Mouse (Mus musculus) limb, embryonic 15.5 days (tissue): Measurements from ENCODE around the gene Dusp27. TPM values are rescaled to one million over a fixed set of nuclear protein-coding genes. Genes with fewer than 3 reads are reported as not detected.
A peak's percentile ranks its signal among the peaks of the same experiment; 100 is the strongest.

ENCODE experiments used
- ATAC-seq: fragments of 200-750 bp; cut with Nextera tagmentation; 2 replicates; pipeline ENCODE4 v1.8.0; 2017; ENCODE audit warnings: low read depth, moderate TSS enrichment; ENCODE audit not compliant: insufficient number of reproducible peaks, low FRiP score, low TSS enrichment
- H3K27ac ChIP-seq: fragments of 300-500 bp; sonication (generic); 2 replicates; pipeline ENCODE4 v1.5.1; 2015; ENCODE audit warnings: moderate library complexity, mild to moderate bottlenecking, inconsistent platforms
- H3K27me3 ChIP-seq: fragments of 300-500 bp; sonication (generic); 2 replicates; pipeline ENCODE4 v1.6.1; 2015; ENCODE audit warnings: inconsistent platforms
- H3K36me3 ChIP-seq: fragments of 300-500 bp; sonication (generic); 2 replicates; pipeline ENCODE4 v1.6.1; 2015; ENCODE audit warnings: inconsistent platforms
- H3K4me1 ChIP-seq: fragments of 300-500 bp; sonication (generic); 2 replicates; pipeline ENCODE4 v1.6.1; 2015; ENCODE audit warnings: inconsistent platforms
- H3K4me2 ChIP-seq: fragments of 300-500 bp; sonication (generic); 2 replicates; pipeline ENCODE4 v1.6.1; 2015; ENCODE audit warnings: mild to moderate bottlenecking, inconsistent platforms
- H3K4me3 ChIP-seq: fragments of 300-500 bp; sonication (generic); 2 replicates; pipeline ENCODE4 v1.5.1; 2015; ENCODE audit warnings: mild to moderate bottlenecking, inconsistent platforms
- H3K9ac ChIP-seq: fragments of 300-500 bp; sonication (generic); 2 replicates; pipeline ENCODE4 v1.6.1; 2015; ENCODE audit warnings: inconsistent platforms
- H3K9me3 ChIP-seq: fragments of 300-500 bp; sonication (generic); 2 replicates; pipeline ENCODE4 v1.6.1; 2016; ENCODE audit warnings: inconsistent platforms
- WGBS: fragments of 180-500 bp; shearing (Covaris S2); methylation state at CpG from one replicate; pipeline ENCODE4 v1.1.7; 2015; 5-methylcytosine and 5-hydroxymethylcytosine counted together
- polyA plus RNA-seq: library from polyadenylated mRNA; unstranded; fragments of >200 nt; fragmentation: Nextera tagmentation; extraction: Ambion mirVana; gene quantifications from 2 replicates; pipeline ENCODE4 v1.2.1, GENCODE M21; 2015

Dusp27 gene
- polyA plus RNA-seq, 1 experiment from 2014 or later, result 6.0 TPM

- Histone ChIP-seq H3K27ac (no peak overlapping the region), H3K27me3 (no peaks in the 10 kb centered on the region), H3K4me1 (peaks cover 11% of the 10 kb centered on the region), H3K9ac (no peak overlapping the region), H3K4me2 (no peak overlapping the region), H3K36me3 (no peaks in the 10 kb centered on the region), H3K9me3 (no peaks in the 10 kb centered on the region), H3K4me3 (no peak overlapping the region)
- 86% methylated on average over 8 of the region's 8 CpGs for WGBS
- no peak for ATAC-seq
Observed at GRCm38 (mm10) chr1:166123751-166124150, 4.0 kb downstream of the Dusp27 start.

- H3K4me1 ChIP-seq, result peaks cover 13% of the 10 kb centered on the region
- H3K27ac ChIP-seq, result no peak overlapping the region
- no peaks in the 10 kb centered on the region for H3K9me3 ChIP-seq
- no peak overlapping the region for H3K4me3 ChIP-seq
- 94% methylated on average over 1 of the region's 1 CpGs for WGBS
- H3K36me3 ChIP-seq, result no peaks in the 10 kb centered on the region
- no peak for ATAC-seq
- no peaks in the 10 kb centered on the region for H3K27me3 ChIP-seq
- H3K4me2 ChIP-seq, result no peak overlapping the region
- H3K9ac ChIP-seq, result no peak overlapping the region
Observed at GRCm38 (mm10) chr1:166123045-166123444, 4.7 kb downstream of the Dusp27 start.

GRCm38 (mm10) chr1:166122114-166122513 lies 5.6 kb downstream of the Dusp27 start:
- ATAC-seq, result no peak
- H3K27ac ChIP-seq, result no peak overlapping the region
- WGBS, result 74% methylated on average over 7 of the region's 7 CpGs
- no peak overlapping the region for H3K9ac ChIP-seq
- no peaks in the 10 kb centered on the region for H3K36me3 ChIP-seq
- H3K4me2 ChIP-seq, result no peak overlapping the region
- peaks cover 9% of the 10 kb centered on the region; the same call in 1 of the 2 replicates for H3K4me1 ChIP-seq
- H3K27me3 ChIP-seq, result no peaks in the 10 kb centered on the region
- H3K9me3 ChIP-seq, result no peaks in the 10 kb centered on the region
- H3K4me3 ChIP-seq, result no peak overlapping the region

- Histone ChIP-seq H3K9me3 (no peaks in the 10 kb centered on the region), H3K4me1 (peaks cover 5% of the 10 kb centered on the region; the same call in 1 of the 2 replicates), H3K9ac (no peak overlapping the region), H3K36me3 (no peaks in the 10 kb centered on the region), H3K27ac (no peak overlapping the region), H3K4me3 (0 out of 2 replicates have a peak overlapping the region, but pooled peaks have one; percentile 3), H3K4me2 (peak overlapping the region; percentile 31; the same call in 1 of the 2 replicates), H3K27me3 (no peaks in the 10 kb centered on the region)
- 15% methylated on average over 13 of the region's 13 CpGs for whole genome bisulfite sequencing
- no peak for ATAC-seq
Observed at GRCm38 (mm10) chr1:166117866-166118639, 9.7 kb downstream of the Dusp27 start.

GRCm38 (mm10) chr1:166115719-166116118 lies 12.0 kb downstream of the Dusp27 start:
- Histone ChIP-seq H3K9me3 (no peaks in the 10 kb centered on the region), H3K9ac (no peak overlapping the region), H3K27me3 (no peaks in the 10 kb centered on the region), H3K27ac (no peak overlapping the region), H3K4me2 (no peak overlapping the region), H3K4me1 (peaks cover 5% of the 10 kb centered on the region; the same call in 1 of the 2 replicates), H3K4me3 (no peak overlapping the region), H3K36me3 (no peaks in the 10 kb centered on the region)
- ATAC-seq, result no peak
- 88% methylated on average over 4 of the region's 4 CpGs for WGBS

GRCm38 (mm10) chr1:166114986-166115385 lies 12.7 kb downstream of the Dusp27 start:
- Histone ChIP-seq H3K27me3 (no peaks in the 10 kb centered on the region), H3K4me2 (no peak overlapping the region), H3K9me3 (no peaks in the 10 kb centered on the region), H3K36me3 (no peaks in the 10 kb centered on the region), H3K4me1 (peaks cover 5% of the 10 kb centered on the region; the same call in 1 of the 2 replicates), H3K4me3 (no peak overlapping the region), H3K9ac (no peak overlapping the region), H3K27ac (no peak overlapping the region)
- WGBS, result 87% methylated on average over 3 of the region's 3 CpGs
- ATAC-seq, result no peak

GRCm38 (mm10) chr1:166105464-166105863 lies 22.3 kb downstream of the Dusp27 start:
- Histone ChIP-seq H3K4me1 (no peaks in the 10 kb centered on the region), H3K9me3 (no peaks in the 10 kb centered on the region), H3K27ac (no peak overlapping the region), H3K4me2 (no peak overlapping the region), H3K4me3 (no peak overlapping the region), H3K9ac (no peak overlapping the region), H3K36me3 (no peaks in the 10 kb centered on the region), H3K27me3 (no peaks in the 10 kb centered on the region)
- WGBS, result 69% methylated on average over 6 of the region's 6 CpGs
- no peak for ATAC-seq

- Histone ChIP-seq H3K9ac (no peak overlapping the region), H3K27ac (no peak overlapping the region), H3K36me3 (no peaks in the 10 kb centered on the region), H3K4me1 (no peaks in the 10 kb centered on the region), H3K4me3 (no peak overlapping the region), H3K27me3 (no peaks in the 10 kb centered on the region), H3K9me3 (no peaks in the 10 kb centered on the region), H3K4me2 (no peak overlapping the region)
- no peak for ATAC-seq
- WGBS, result 83% methylated on average over 3 of the region's 3 CpGs
Observed at GRCm38 (mm10) chr1:166104858-166105257, 22.9 kb downstream of the Dusp27 start.

- Histone ChIP-seq H3K4me3 (no peak overlapping the region), H3K4me2 (no peak overlapping the region), H3K9me3 (no peaks in the 10 kb centered on the region), H3K36me3 (no peaks in the 10 kb centered on the region), H3K4me1 (no peaks in the 10 kb centered on the region), H3K9ac (no peak overlapping the region), H3K27me3 (no peaks in the 10 kb centered on the region), H3K27ac (no peak overlapping the region)
- 63% methylated on average over 11 of the region's 11 CpGs for WGBS
- ATAC-seq, result no peak
Observed at GRCm38 (mm10) chr1:166102920-166103608, 24.7 kb downstream of the Dusp27 start.

GRCm38 (mm10) chr1:166098120-166098519 lies 29.6 kb downstream of the Dusp27 start:
- no peaks in the 10 kb centered on the region for H3K4me1 ChIP-seq
- H3K9ac ChIP-seq, result no peak overlapping the region
- H3K4me3 ChIP-seq, result no peak overlapping the region
- H3K36me3 ChIP-seq, result no peaks in the 10 kb centered on the region
- no peaks in the 10 kb centered on the region for H3K27me3 ChIP-seq
- no peaks in the 10 kb centered on the region for H3K9me3 ChIP-seq
- no peak overlapping the region for H3K27ac ChIP-seq
- no peak for ATAC-seq
- H3K4me2 ChIP-seq, result no peak overlapping the region
- 96% methylated on average over 2 of the region's 2 CpGs for WGBS

GRCm38 (mm10) chr1:166094462-166094861 lies 33.3 kb downstream of the Dusp27 start:
- no peak for ATAC-seq

GRCm38 (mm10) chr1:166090306-166090705 lies 37.4 kb downstream of the Dusp27 start:
- H3K27me3 ChIP-seq, result no peaks in the 10 kb centered on the region
- no peaks in the 10 kb centered on the region for H3K9me3 ChIP-seq
- no peak overlapping the region for H3K4me2 ChIP-seq
- H3K36me3 ChIP-seq, result no peaks in the 10 kb centered on the region
- WGBS, result 81% methylated on average over 2 of the region's 2 CpGs
- no peak overlapping the region for H3K4me3 ChIP-seq
- H3K27ac ChIP-seq, result no peak overlapping the region
- H3K4me1 ChIP-seq, result no peaks in the 10 kb centered on the region
- no peak overlapping the region for H3K9ac ChIP-seq
- ATAC-seq, result no peak

More at GRCm38 (mm10) chr1:166094462-166094861, 33.3 kb downstream of the Dusp27 start:
- Histone ChIP-seq H3K27ac (no peak overlapping the region), H3K36me3 (no peaks in the 10 kb centered on the region), H3K27me3 (no peaks in the 10 kb centered on the region), H3K4me2 (no peak overlapping the region), H3K9me3 (no peaks in the 10 kb centered on the region), H3K4me1 (no peaks in the 10 kb centered on the region), H3K9ac (no peak overlapping the region), H3K4me3 (no peak overlapping the region)
- 79% methylated on average over 3 of the region's 3 CpGs for WGBS
